Mouse (Mus musculus) megakaryocyte, adult 5-6 weeks (primary cell): Measurements from ENCODE around the gene Slc26a5. TPM values are rescaled to one million over a fixed set of nuclear protein-coding genes. Genes with fewer than 3 reads are reported as not detected.

Experiments used
- ATAC-seq: 2 replicates; pipeline ENCODE4 v1.8.0; 2016; ENCODE audit warnings: mild to moderate bottlenecking, inconsistent platforms; ENCODE audit not compliant: poor library complexity, severe bottlenecking
- total RNA-seq, 2 experiments: library from RNA; stranded (forward) in 1 of 2; stranded (reverse) in 1 of 2; fragments of 153-499, 151-499 nt in 1 of 2; fragments of 221-1000, 200-1000 nt in 1 of 2; gene quantifications; 2 replicates each; pipeline versions ENCODE4 v1.2.3 to v1.2.4; 2015 to 2017

Slc26a5 gene
- total RNA-seq, 2 experiments from 2014 or later: not detected

DNA sequence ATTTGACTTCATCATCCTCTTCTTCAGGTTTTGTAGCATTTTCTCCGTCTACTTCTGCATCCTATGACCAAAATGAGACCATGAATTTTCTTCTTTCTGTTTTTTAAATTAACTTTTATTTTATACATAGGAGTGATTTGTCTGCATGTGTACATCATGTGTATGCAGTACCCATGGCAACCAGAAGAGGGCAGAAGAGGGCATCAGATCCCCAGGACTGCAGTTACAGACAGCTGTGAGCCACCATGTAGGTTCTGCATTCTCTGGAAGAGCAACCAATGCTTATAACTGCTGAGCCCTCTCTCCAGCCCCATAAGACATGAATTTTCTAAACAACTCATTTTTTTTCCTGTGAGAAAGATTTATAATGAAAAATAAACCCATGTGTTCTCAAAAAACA, 51.4 kb downstream of the Slc26a5 start:
- peak; percentile 54 for ATAC-seq

DNA sequence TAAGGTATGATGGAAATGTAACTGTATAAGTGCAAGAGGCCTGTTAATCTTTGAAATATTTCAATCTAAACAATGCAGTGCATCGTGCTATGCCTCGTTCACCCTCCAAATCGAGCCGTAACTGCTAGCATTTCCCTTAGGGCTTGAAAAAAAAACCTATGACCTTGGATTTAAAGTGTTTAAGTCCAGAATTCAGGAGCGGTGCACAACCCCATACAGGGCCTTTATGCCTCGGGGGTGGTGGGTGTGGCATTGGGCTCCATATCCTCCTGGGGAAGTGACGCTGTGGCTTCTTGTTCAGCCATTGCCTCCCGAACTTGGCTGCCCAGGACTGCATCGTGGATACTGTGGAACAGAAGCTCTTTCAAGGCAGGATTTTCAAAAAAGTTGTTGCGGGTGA, 54.5 kb downstream of the Slc26a5 start:
- no peak for ATAC-seq

DNA sequence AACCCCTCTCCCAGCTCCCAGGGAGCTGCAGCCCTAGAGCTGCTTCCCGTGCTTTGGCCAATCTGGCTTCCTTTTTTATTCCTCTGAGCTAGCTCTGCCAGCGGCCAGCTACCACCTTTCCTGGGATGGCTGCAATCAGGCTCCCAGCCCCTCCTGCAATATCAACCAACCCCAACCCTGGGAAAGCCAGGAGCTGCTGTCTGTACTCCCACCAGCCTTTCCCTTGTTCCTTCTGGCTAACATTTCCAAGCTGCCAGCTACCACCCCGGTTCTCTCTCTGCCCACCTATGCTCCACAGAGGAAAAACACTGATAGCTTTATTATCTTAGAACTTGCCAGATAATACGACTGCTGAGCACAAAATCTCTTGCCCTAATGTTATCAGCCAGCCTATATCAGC, 60.6 kb downstream of the Slc26a5 start:
- ATAC-seq: no peak

DNA sequence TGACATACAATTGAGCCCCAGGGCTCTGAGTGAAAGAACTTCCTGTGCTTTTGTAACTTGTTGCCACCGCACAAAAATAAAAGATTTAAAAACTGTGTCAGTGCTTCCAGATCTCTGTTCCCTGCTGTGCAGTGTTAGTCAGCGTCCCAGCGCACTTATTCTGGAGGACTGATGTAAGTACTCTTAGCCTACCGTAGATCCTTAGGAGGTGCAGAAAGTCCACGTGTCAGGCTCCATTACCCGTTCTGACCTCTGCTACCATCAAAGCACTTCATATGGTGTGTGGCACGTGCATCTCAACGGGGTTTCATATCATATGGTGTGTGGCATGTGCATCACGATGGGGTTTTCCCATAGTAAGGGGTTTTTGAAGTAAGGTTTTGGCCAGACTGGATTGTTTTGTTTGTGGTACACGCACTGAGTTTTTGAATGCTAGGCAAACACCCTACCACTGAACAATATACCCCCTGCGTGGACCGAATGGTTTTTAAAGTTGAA, 61.7 kb downstream of the Slc26a5 start:
- no peak for ATAC-seq

DNA sequence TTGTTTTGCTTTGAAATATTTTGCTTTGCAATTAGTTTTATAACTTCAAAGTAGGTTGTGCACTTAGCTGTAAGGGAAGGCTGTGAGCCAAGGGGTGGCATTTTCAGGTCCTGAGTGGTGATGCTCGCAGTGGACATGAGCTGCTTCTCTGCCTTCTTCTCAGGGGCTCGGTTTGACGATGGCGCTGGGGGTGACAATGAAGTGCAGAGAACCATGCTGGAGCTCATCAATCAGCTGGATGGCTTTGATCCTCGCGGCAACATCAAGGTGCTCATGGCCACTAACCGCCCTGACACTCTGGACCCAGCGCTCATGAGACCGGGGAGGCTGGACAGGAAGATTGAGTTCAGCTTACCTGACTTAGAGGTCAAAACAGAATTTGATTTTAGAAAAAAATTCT, 62.5 kb downstream of the Slc26a5 start:
- no peak for ATAC-seq

DNA sequence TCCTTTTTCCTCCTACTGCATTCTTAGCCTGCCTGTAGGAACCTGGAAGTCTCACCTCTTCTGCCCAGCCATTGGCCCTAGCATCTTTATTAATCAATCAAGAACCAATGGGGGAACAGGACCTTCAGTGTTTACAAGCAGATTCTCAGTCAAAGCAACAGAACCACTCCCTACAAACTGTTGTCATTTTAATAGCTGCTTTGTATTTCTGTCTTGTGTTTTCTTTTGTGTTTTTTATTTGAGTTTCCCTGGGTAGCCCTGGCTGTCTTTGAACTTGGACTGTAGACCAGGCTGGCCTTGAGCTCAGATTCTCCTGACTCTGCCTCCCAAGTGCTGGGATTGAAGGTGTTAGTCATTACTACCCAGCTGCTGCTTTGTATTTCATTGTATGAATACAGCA, 73.2 kb downstream of the Slc26a5 start:
- ATAC-seq: no peak

DNA sequence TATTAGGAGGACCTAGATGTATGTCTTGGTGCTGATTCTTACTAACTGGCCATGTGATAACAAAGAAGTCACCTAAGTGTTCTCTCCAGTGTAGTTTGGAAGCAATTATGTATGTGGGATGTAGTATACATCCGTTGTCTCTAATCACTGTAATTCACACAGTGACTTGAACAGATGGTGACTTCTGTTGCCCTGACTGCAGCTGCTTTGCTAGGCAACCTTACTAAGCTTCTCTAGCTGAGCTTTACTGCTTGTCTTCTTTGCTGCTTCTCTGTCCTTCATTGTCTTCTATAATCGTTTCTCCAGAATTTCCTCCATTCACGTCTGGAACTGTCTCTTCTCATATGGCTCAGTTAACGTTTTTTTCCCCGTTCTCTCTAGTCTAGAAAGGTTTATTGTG, 76.3 kb downstream of the Slc26a5 start:
- ATAC-seq: no peak

DNA sequence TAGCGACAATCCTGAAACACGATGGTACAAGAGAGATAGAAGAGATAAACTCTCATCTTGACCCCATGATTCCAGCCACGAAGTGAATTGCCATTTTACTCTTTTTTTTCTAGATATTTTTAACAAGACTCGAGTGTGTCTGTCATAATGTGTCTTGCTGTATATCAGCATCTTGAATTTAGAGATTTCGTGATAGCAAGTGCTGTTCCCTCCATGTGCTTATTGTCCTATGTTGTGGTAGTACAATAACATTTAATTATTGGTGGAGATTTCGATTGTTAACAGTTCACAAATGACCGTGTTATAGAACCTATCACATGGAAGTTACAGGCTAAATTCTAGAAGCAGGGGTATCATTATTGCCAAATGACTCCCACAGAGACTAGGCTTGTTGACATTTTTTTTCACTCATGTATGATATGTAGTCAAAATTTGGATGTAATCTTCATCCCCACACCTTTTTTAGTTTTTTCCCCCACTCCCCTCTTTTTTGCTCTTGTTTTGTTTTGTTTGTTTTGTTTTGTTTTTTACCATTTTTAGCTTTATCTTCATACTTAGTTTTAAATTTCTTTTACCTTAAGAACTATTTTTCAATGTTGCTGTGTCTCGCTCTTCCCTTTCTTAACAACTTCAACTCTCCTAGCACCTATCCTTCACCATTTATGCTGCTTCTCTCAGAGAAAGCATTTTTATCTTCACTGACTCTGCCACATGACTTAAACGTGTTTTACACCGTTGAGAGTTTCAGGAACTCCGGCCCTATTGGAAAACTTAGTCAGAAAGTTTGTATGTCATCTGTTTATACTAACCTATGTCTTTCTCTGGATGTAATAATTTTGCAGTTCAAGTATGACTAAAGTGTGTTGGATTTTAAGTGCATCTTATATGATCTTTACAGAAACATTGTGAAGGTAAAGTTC, 78.0 kb downstream of the Slc26a5 start:
- no peak for ATAC-seq

DNA sequence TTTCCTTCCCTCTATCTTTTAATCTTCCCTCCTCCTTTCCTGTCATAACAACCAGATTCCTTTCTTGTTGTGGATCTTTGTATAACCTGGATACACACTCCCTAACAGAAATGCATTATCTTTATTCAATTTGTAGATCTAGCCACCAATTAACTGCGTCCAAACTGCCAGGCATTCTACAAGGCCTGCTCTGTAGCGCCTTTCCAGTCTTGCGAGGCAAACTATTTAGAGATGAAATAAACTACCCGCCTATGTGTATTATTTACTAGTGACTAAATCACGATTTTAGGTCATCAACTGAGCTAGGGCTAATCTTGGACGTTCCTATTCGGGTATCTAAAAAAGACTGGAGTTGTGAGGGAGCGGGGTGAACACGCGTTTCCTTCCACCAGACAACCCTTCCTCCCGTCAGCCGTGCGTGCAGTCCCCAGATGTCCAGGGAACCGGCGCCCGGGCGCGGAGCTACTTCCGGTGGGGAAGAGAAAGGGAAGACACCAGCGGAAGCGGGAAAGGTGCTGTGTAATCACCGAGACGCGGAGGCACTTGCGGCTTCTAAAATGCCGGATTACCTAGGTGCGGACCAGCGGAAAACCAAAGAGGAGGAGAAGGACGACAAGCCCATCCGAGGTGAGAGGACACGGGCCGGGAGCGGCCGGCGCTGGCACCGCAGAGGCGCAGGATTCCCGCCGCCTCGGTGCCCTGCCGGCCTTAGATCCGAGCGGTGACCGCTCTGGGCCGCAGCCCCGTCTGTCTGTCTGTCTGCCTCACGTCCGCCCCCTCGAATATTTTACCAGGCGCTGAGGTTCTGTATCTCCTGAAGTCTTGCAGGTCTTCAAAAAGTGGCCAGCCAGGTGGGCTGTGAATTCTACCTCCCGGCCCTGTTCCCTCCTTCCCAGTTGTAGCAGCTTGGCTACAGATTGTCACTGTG, 78.9 kb downstream of the Slc26a5 start:
- ATAC-seq: peak; percentile 90

DNA sequence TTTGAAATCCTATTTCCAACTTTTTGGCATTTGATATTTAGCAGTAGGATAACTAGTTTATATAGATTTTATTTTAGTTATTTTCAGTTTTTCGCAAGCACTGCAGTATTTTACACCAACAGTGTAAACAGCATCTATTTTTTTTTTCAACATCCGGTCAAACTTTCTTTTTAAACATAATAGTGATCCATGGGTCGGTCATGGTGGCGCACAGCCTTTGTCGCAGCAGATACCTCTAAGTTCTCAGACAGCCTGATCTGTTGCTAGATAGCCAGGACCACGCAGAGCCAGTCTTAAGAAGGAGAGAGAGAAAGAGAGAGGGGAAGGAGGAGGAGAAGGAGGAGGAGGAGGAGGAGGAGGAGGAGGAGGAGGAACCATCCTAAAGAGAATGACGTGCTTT, 79.6 kb downstream of the Slc26a5 start:
- no peak for ATAC-seq

DNA sequence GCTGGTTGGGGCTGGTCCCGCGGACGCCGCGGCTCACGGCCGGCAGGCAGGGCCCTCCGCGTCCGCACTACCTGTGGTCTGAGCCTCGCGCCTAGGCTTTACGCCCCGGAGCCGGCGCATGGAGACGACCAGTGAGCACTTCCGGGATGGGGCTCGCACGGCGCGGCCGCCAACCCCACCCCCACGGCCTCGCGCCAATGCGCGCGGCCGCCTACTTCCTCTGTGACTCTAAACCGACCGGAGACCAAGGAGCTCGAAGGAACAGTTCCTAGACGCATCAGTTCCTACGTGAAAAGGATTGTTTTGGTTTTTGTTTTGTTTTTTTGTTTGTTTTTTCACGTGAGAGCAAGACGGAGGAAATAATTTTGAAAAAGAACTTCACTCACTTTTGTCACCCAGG, 80.4 kb downstream of the Slc26a5 start, which contains the start of the genes Dnajc2 and Psmc2:
Gene Dnajc2, minus strand, starts transcription at position 199 of the 400 bp plus-strand sequence.
Gene Psmc2, plus strand, starts transcription at position 231 of the 400 bp plus-strand sequence.
- peak; percentile 90 for ATAC-seq

DNA sequence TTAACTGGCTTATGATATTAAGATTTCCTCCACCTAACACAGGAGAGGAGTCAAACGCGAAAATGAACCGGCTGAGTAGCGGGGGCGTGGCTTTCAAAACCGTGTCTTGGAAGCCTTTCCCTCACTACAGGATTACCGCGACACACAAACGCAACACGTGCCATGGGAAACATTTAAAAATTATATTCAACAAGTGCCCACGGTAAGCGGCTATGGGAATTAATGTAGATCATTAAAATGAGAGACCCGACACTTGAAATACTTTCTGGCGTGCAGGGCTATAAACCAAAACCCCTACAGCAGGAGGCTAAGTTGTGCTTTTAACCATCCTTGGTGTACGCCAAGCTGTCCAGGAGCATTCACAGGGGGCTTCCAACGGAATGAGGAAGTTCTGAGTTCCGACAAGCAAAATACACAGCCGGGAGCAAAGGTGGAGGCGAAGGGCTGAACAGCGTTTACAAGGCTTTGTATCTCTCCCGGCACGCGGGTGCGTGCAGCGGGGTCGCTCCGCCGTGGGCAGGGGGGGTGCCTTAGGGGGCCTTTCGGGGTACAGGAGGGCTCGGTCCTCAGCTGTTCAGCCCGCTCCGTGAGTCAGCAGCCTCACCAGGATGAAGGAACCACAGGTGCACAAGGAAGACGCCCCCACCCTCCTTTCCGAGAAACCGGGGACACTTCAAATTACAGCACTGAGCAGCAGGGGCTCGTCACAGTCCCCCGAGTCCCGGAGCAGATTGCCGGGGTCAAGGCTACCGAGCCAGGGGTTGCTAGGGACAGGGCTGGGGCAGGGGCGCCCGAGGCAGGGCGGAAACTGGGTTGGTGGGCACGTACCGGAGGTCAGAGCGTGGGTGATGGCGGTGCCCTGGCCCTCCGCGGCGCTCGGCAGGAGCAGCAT, 81.0 kb downstream of the Slc26a5 start:
- peak; percentile 8 for ATAC-seq

DNA sequence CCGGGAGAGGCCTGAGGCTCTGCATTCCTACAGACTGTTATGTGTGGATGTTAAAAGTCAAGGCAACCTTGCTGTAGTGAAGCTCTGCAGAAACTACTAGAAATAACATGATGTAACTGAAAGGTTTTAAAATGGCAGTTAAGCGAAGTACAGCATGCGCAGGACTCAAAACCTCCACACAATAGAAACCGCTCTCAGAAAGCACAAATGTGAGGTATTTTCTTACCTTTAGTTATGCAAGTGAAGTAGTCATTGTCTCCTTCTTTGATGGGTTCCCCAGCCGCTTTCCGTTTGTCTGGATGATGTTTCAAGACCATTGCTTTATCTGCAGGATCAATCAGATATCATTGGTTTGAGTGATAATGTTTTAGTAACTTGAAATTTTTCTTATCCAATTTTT, 88.9 kb downstream of the Slc26a5 start:
- ATAC-seq: no peak

DNA sequence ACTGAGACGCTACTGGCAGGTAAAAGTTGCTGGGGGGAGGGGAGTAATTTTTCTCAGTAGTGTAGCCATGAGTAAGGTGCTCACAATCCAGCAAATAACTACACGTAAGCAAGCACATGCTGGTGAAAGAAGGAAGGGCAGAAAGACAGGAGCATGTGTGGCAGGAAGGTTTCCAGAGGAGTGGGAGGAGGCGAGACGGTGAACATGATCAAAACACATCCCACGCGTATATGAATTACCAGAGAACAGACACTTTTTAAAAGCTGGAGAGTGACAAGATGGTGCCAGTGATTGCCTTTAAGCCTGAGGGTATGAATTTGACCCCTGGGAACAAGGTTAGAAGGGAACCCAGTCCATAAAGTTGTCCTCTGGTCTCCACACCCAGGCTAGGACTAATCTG, 95.6 kb downstream of the Slc26a5 start:
- no peak for ATAC-seq

DNA sequence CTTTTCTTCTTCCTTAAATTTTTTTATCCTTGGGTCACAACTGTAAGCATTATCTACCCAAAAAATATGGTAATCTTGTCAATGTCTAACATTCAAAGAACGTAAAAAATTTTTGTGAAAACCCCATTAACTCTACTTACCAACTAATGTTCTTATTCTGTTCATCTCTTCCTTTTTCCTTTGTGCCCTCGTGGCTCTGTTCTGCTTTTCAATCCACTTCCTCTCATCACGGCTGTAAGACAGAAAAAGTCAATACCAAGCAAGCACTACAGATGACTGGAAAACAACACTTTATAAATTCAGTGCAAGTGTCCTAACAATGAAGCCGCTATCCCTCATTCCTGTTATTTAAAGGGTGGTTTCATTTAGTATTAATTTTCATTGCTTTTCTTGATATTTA, 96.9 kb downstream of the Slc26a5 start:
- ATAC-seq: 0 out of 2 replicates have a peak, but pooled peaks have one; percentile 45

Other genes starting within 250 kb of the Slc26a5 start
- 0.23 TPM in 1 of 2 replicates, not detected in the other for gene Fbxl13, start 220.0 kb downstream of the Slc26a5 start, total RNA-seq (2015)
- gene Fbxl13, start 220.0 kb downstream of the Slc26a5 start, total RNA-seq (2017): not detected in 2 replicates
- 27.5 and 33.1 TPM in 2 replicates for gene Armc10, start 219.8 kb downstream of the Slc26a5 start, total RNA-seq (2015)
- 27.0 and 30.3 TPM in 2 replicates for gene Armc10, start 219.8 kb downstream of the Slc26a5 start, total RNA-seq (2017)
- 1.7 and 2.1 TPM in 2 replicates for gene Napepld, start 164.2 kb downstream of the Slc26a5 start, total RNA-seq (2015)
- 0.62 and 1.2 TPM in 2 replicates for gene Napepld, start 164.2 kb downstream of the Slc26a5 start, total RNA-seq (2017)
- 57.5 and 62.6 TPM in 2 replicates for gene Pmpcb, start 128.5 kb downstream of the Slc26a5 start, total RNA-seq (2015)
- 64.2 and 65.4 TPM in 2 replicates for gene Pmpcb, start 128.5 kb downstream of the Slc26a5 start, total RNA-seq (2017)
- 51.2 and 64.5 TPM in 2 replicates for gene Dnajc2, start 80.4 kb downstream of the Slc26a5 start, total RNA-seq (2015)
- 80.0 and 85.3 TPM in 2 replicates for gene Dnajc2, start 80.4 kb downstream of the Slc26a5 start, total RNA-seq (2017)
- gene Psmc2, start 80.3 kb downstream of the Slc26a5 start, total RNA-seq (2015): 87.2 and 99.0 TPM in 2 replicates
- 71.2 and 76.6 TPM in 2 replicates for gene Psmc2, start 80.3 kb downstream of the Slc26a5 start, total RNA-seq (2017)